Mouse (Mus musculus) myocyte (in vitro differentiated cells): ENCODE data around the gene Cpne5.

ENCODE experiments used
- CEBPB ChIP-seq: IDR thresholded peaks from 2 replicates; pipeline ENCODE4 v1.6.1; 2011; ENCODE audit warnings: mild to moderate bottlenecking, moderate library complexity; ENCODE audit not compliant: poor library complexity, insufficient read depth, severe bottlenecking
- MAX ChIP-seq: IDR thresholded peaks from one replicate; pipeline ENCODE4 v1.6.1; 2011; ENCODE audit warnings: low read depth, mild to moderate bottlenecking, control low read depth
- MYOD1 ChIP-seq, 3 experiments: IDR thresholded peaks; one replicate each; pipeline ENCODE4 v1.6.1; 2011; ENCODE audit warnings: control low read depth in 2 of 3, low read depth in 2 of 3, mild to moderate bottlenecking in 2 of 3, moderate library complexity in 1 of 3; ENCODE audit not compliant: insufficient read length in 2 of 3, control insufficient read depth in 1 of 3
- POLR2A ChIP-seq: IDR thresholded peaks from one replicate; pipeline ENCODE4 v1.6.1; 2011; ENCODE audit warnings: low read depth, mild to moderate bottlenecking, control low read depth, moderate library complexity; ENCODE audit not compliant: insufficient read length
- POLR2AphosphoS2 ChIP-seq: IDR thresholded peaks from one replicate; pipeline ENCODE4 v1.6.1; 2011; ENCODE audit warnings: low read depth, control low read depth; ENCODE audit not compliant: insufficient read length
- REST ChIP-seq: IDR thresholded peaks from one replicate; pipeline ENCODE4 v1.6.1; 2011; ENCODE audit warnings: mild to moderate bottlenecking, control low read depth, moderate library complexity; ENCODE audit not compliant: insufficient read depth, insufficient read length
- TCF12 ChIP-seq: IDR thresholded peaks from one replicate; pipeline ENCODE4 v1.6.1; 2011; ENCODE audit warnings: mild to moderate bottlenecking, control low read depth; ENCODE audit not compliant: poor library complexity, insufficient read depth, severe bottlenecking

DNA sequence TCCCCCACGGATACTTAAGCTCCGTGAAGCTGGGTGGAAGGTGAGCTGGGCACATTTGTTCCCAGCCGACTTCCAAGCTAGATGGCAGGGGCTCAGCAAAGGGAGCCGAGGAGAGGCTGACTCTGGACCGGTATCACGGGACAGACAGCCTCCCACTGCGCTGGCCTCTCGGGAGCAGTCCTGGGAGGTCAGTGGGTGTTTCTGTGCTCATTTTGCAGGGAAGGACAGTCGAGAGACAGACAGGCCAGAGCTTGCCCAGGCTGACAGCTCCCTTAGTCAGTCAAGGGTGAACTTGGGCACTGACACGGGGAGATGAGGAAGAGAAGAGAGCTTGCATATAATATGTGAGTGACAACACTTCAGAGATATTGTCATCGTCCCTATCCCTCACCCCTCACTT, 54.8 kb downstream of the Cpne5 start:
- no peak for TF ChIP-seq MYOD1 (IDR thresholded peaks at IDR 0.05; ENCODE audit: control insufficient read depth in 1 of 3, insufficient read length in 2 of 3, low read depth in 2 of 3)
- no peak for TF ChIP-seq REST
- TF ChIP-seq MAX: no peak
- no peak for TF ChIP-seq CEBPB
- TF ChIP-seq POLR2A: no peak
- TF ChIP-seq TCF12: no peak
- TF ChIP-seq POLR2AphosphoS2: no peak
